Mouse (Mus musculus): ENCODE data around the gene Cavin2.

GRCm38 (mm10) chr1:51323506-51323905, 34.6 kb downstream of the Cavin2 start:
- no peak for TF ChIP-seq CTCF (conservative IDR thresholded peaks at IDR 0.05 in 1 of 2, IDR thresholded peaks at IDR 0.05 in 1 of 2; ENCODE audit: low read depth in 2 of 2, low read length in 2 of 2)
- TF ChIP-seq GABPA (IDR thresholded peaks at IDR 0.05; ENCODE audit: insufficient replicate concordance, low read depth, low read length): no peak
- no peak for TF ChIP-seq SMC3 (IDR thresholded peaks at IDR 0.05; ENCODE audit: low read depth, low read length)
- no peak for TF ChIP-seq TCF12 (IDR thresholded peaks at IDR 0.05; ENCODE audit: low read depth, low read length)
